Mouse (Mus musculus): ENCODE measurements around the gene Ccdc88c. TPM values are rescaled to one million over a fixed set of nuclear protein-coding genes. Genes with fewer than 3 reads are reported as not detected.

Gene Ccdc88c
- polyA plus RNA-seq, 1 experiment, result 18.0 TPM

GRCm38 (mm10) chr12:101026946-101027345 lies 1.9 kb downstream of the Ccdc88c start:
- no peaks in the 10 kb centered on the region for H3K27me3 ChIP-seq (ENCODE audit: control insufficient read depth, insufficient read depth, insufficient read length)
- H3K4me2 ChIP-seq (ENCODE audit: low read depth), result peak overlapping the region; percentile 93
- no peak overlapping the region for H3ac ChIP-seq (ENCODE audit: control insufficient read depth, insufficient read length)
- no peak for TF ChIP-seq MAX (IDR thresholded peaks at IDR 0.05; ENCODE audit: low read depth)
- TF ChIP-seq MYOD1 (IDR thresholded peaks at IDR 0.05; ENCODE audit: control insufficient read depth in 1 of 3, insufficient read length in 2 of 3, low read depth in 2 of 3), result no peak
- TF ChIP-seq CEBPB (IDR thresholded peaks at IDR 0.05; ENCODE audit: insufficient read depth, poor library complexity, severe bottlenecking), result no peak
- TF ChIP-seq POLR2A (IDR thresholded peaks at IDR 0.05; ENCODE audit: insufficient read length, low read depth), result no peak
- no peak for TF ChIP-seq SRF (IDR thresholded peaks at IDR 0.05; ENCODE audit: control insufficient read depth, insufficient read length, low read depth)
- no peak for TF ChIP-seq E2F4 (IDR thresholded peaks at IDR 0.05; ENCODE audit: insufficient read depth)
- no peak for TF ChIP-seq REST (IDR thresholded peaks at IDR 0.05; ENCODE audit: insufficient read depth, insufficient read length)
- TF ChIP-seq TCF12 (IDR thresholded peaks at IDR 0.05; ENCODE audit: insufficient read depth, poor library complexity, severe bottlenecking), result no peak
- no peak for TF ChIP-seq POLR2AphosphoS2 (IDR thresholded peaks at IDR 0.05; ENCODE audit: insufficient read length, low read depth)
- TF ChIP-seq TCF3 (IDR thresholded peaks at IDR 0.05; ENCODE audit: insufficient read length, low read depth), result no peak
- no peak for TF ChIP-seq MYOG (IDR thresholded peaks at IDR 0.05; ENCODE audit: control insufficient read depth in 1 of 3, insufficient read depth in 1 of 3, insufficient read length in 2 of 3, low read depth in 2 of 3)
- no peak for TF ChIP-seq USF1 (IDR thresholded peaks at IDR 0.05; ENCODE audit: low read depth)
- no peaks in the 10 kb centered on the region for H3K36me3 ChIP-seq (ENCODE audit: control insufficient read depth, insufficient read depth)
- peak overlapping the region; percentile 30 for H3K4me3 ChIP-seq
- H3K79me2 ChIP-seq (ENCODE audit: control insufficient read depth, insufficient read depth), result peaks cover 38% of the 10 kb centered on the region

- Histone ChIP-seq H3K4me2 (ENCODE audit: low read depth) (peak overlapping the region; percentile 93), H3K4me3 (peak overlapping the region; percentile 30), H3K79me2 (ENCODE audit: control insufficient read depth, insufficient read depth) (peaks cover 38% of the 10 kb centered on the region), H3K27me3 (ENCODE audit: control insufficient read depth, insufficient read depth, insufficient read length) (no peaks in the 10 kb centered on the region), H3ac (ENCODE audit: control insufficient read depth, insufficient read length) (no peak overlapping the region), H3K36me3 (ENCODE audit: control insufficient read depth, insufficient read depth) (no peaks in the 10 kb centered on the region)
- TF ChIP-seq REST (IDR thresholded peaks at IDR 0.05; ENCODE audit: insufficient read depth, insufficient read length) (no peak), CEBPB (IDR thresholded peaks at IDR 0.05; ENCODE audit: insufficient read depth, poor library complexity, severe bottlenecking) (no peak), USF1 (IDR thresholded peaks at IDR 0.05; ENCODE audit: low read depth) (no peak), SRF (IDR thresholded peaks at IDR 0.05; ENCODE audit: control insufficient read depth, insufficient read length, low read depth) (no peak), TCF3 (IDR thresholded peaks at IDR 0.05; ENCODE audit: insufficient read length, low read depth) (no peak), POLR2A (IDR thresholded peaks at IDR 0.05; ENCODE audit: insufficient read length, low read depth) (no peak)
Measured at GRCm38 (mm10) chr12:101026518-101026917, 2.3 kb downstream of the Ccdc88c start.

GRCm38 (mm10) chr12:101026025-101026424 lies 2.8 kb downstream of the Ccdc88c start:
- TF ChIP-seq TCF12 (IDR thresholded peaks at IDR 0.05; ENCODE audit: insufficient read depth, poor library complexity, severe bottlenecking) (no peak), E2F4 (IDR thresholded peaks at IDR 0.05; ENCODE audit: insufficient read depth) (no peak), USF1 (IDR thresholded peaks at IDR 0.05; ENCODE audit: low read depth) (no peak), POLR2AphosphoS2 (IDR thresholded peaks at IDR 0.05; ENCODE audit: insufficient read length, low read depth) (no peak)
- peak overlapping the region; percentile 93 for H3K4me2 ChIP-seq (ENCODE audit: low read depth)
- H3K79me2 ChIP-seq (ENCODE audit: control insufficient read depth, insufficient read depth), result peaks cover 38% of the 10 kb centered on the region
- no peaks in the 10 kb centered on the region for H3K36me3 ChIP-seq (ENCODE audit: control insufficient read depth, insufficient read depth)
- H3K27me3 ChIP-seq (ENCODE audit: control insufficient read depth, insufficient read depth, insufficient read length), result no peaks in the 10 kb centered on the region
- peak overlapping the region; percentile 30 for H3K4me3 ChIP-seq
- no peak overlapping the region for H3ac ChIP-seq (ENCODE audit: control insufficient read depth, insufficient read length)

GRCm38 (mm10) chr12:101025379-101025778 lies 3.5 kb downstream of the Ccdc88c start:
- Histone ChIP-seq H3K27me3 (ENCODE audit: control insufficient read depth, insufficient read depth, insufficient read length) (no peaks in the 10 kb centered on the region), H3K79me2 (ENCODE audit: control insufficient read depth, insufficient read depth) (peaks cover 38% of the 10 kb centered on the region), H3K4me3 (no peak overlapping the region), H3K36me3 (ENCODE audit: control insufficient read depth, insufficient read depth) (no peaks in the 10 kb centered on the region), H3K4me2 (ENCODE audit: low read depth) (peak overlapping the region; percentile 93), H3ac (ENCODE audit: control insufficient read depth, insufficient read length) (no peak overlapping the region)
- TF ChIP-seq USF1 (IDR thresholded peaks at IDR 0.05; ENCODE audit: low read depth), result peak; percentile 5
- TF ChIP-seq TCF3 (IDR thresholded peaks at IDR 0.05; ENCODE audit: insufficient read length, low read depth), result no peak
- no peak for TF ChIP-seq REST (IDR thresholded peaks at IDR 0.05; ENCODE audit: insufficient read depth, insufficient read length)
- no peak for TF ChIP-seq MAX (IDR thresholded peaks at IDR 0.05; ENCODE audit: low read depth)
- no peak for TF ChIP-seq POLR2AphosphoS2 (IDR thresholded peaks at IDR 0.05; ENCODE audit: insufficient read length, low read depth)

- H3K36me3 ChIP-seq (ENCODE audit: control insufficient read depth, insufficient read depth), result no peaks in the 10 kb centered on the region
- H3K79me2 ChIP-seq (ENCODE audit: control insufficient read depth, insufficient read depth), result peaks cover 38% of the 10 kb centered on the region
- H3K27me3 ChIP-seq (ENCODE audit: control insufficient read depth, insufficient read depth, insufficient read length), result no peaks in the 10 kb centered on the region
- no peak overlapping the region for H3ac ChIP-seq (ENCODE audit: control insufficient read depth, insufficient read length)
- peak overlapping the region; percentile 93 for H3K4me2 ChIP-seq (ENCODE audit: low read depth)
- no peak for TF ChIP-seq POLR2A (IDR thresholded peaks at IDR 0.05; ENCODE audit: insufficient read length, low read depth)
- TF ChIP-seq REST (IDR thresholded peaks at IDR 0.05; ENCODE audit: insufficient read depth, insufficient read length), result no peak
- TF ChIP-seq TCF3 (IDR thresholded peaks at IDR 0.05; ENCODE audit: insufficient read length, low read depth), result no peak
- no peak for TF ChIP-seq MYOD1 (IDR thresholded peaks at IDR 0.05; ENCODE audit: control insufficient read depth in 1 of 3, insufficient read length in 2 of 3, low read depth in 2 of 3)
- no peak for TF ChIP-seq SRF (IDR thresholded peaks at IDR 0.05; ENCODE audit: control insufficient read depth, insufficient read length, low read depth)
- no peak for TF ChIP-seq CEBPB (IDR thresholded peaks at IDR 0.05; ENCODE audit: insufficient read depth, poor library complexity, severe bottlenecking)
- TF ChIP-seq USF1 (IDR thresholded peaks at IDR 0.05; ENCODE audit: low read depth), result no peak
- TF ChIP-seq POLR2AphosphoS2 (IDR thresholded peaks at IDR 0.05; ENCODE audit: insufficient read length, low read depth), result no peak
- no peak for TF ChIP-seq MYOG (IDR thresholded peaks at IDR 0.05; ENCODE audit: control insufficient read depth in 1 of 3, insufficient read depth in 1 of 3, insufficient read length in 2 of 3, low read depth in 2 of 3)
- no peak for TF ChIP-seq MAX (IDR thresholded peaks at IDR 0.05; ENCODE audit: low read depth)
- no peak for TF ChIP-seq TCF12 (IDR thresholded peaks at IDR 0.05; ENCODE audit: insufficient read depth, poor library complexity, severe bottlenecking)
- TF ChIP-seq E2F4 (IDR thresholded peaks at IDR 0.05; ENCODE audit: insufficient read depth), result no peak
- no peak overlapping the region for H3K4me3 ChIP-seq
Measured at GRCm38 (mm10) chr12:101024824-101025223, 4.0 kb downstream of the Ccdc88c start.
